In the genomic region with DNA sequence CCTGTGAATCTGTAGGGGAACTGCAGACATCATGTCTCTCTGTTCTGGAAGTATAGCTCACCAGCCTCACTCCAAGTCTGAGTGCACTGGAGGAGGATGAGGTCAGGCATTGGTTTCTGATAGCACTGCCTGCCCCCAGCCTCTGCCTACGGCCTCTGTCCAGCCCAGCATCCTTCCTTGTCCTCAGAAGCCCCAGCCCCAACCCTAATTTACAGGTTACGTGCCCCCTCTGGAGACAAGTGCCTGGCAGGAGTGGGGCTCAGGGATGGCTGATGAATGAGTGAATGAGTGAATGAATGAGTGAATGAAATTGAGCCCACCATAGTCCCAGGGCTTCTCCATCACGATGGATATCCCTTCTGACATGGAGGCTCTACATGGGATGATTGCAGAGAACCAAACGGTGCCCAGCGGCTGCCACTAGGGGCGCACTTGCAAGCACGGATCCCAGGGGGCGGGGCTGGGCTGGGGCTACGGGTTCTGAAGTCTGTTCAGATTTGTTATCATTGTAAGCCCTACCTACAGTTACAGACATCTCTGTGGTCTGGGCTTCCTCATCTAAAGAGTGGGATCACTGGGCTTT, we compare ENCODE assay signal across 9 mouse cellular contexts. TPM values are rescaled to one million over a fixed set of nuclear protein-coding genes. Genes with fewer than 3 reads are reported as not detected.
DNase-seq lines count a peak whose midpoint lies in the region; ATAC-seq and TF ChIP-seq lines count a peak whose summit lies in the region.
"Had no signal": no experiment of that assay in that cellular context is flagged by ENCODE, and none has a peak within 500 bp of the region (broad histone marks: within the 10 kb centered on the region; RNA-seq: fewer than 3 reads in every experiment).

No protein-coding gene starts in this region.

- TF ChIP-seq CTCF in stomach, postnatal 0 days (IDR thresholded peaks at IDR 0.05; ENCODE audit: low read depth), result peak; percentile 80

- no peak overlapping the region for H3K27ac ChIP-seq in heart, embryonic 11.5 days (ENCODE audit: low read depth, low read length)
- no peak overlapping the region for H3K27ac ChIP-seq in forebrain, embryonic 16.5 days (ENCODE audit: low read length)
- H3K27ac ChIP-seq in stomach, postnatal 0 days (replicated peaks), result no peak overlapping the region
- H3K27ac ChIP-seq: limb, embryonic 12.5 days had no signal

- peaks cover 25% of the 10 kb centered on the region for H3K27me3 ChIP-seq in heart, embryonic 11.5 days (ENCODE audit: control insufficient read depth, insufficient read depth, low read length)
- H3K27me3 ChIP-seq in forebrain, embryonic 16.5 days (replicated peaks; ENCODE audit: control insufficient read depth, insufficient read depth, low read length), result peaks cover 2% of the 10 kb centered on the region; the same call in 1 of the 2 replicates
- no peaks in the 10 kb centered on the region for H3K27me3 ChIP-seq in stomach, postnatal 0 days (ENCODE audit: control insufficient read depth, insufficient read depth, low read length)

- 18% methylated on average over 9 of the region's 9 CpGs for WGBS in heart, embryonic 11.5 days (ENCODE audit: insufficient replicate concordance)
- WGBS in forebrain, embryonic 16.5 days, result 31% methylated on average over 9 of the region's 9 CpGs
- 36% methylated on average over 9 of the region's 9 CpGs for WGBS in stomach, postnatal 0 days

- no peak overlapping the region for H3K4me3 ChIP-seq in heart, embryonic 11.5 days (ENCODE audit: low read depth, low read length)
- no peak overlapping the region for H3K4me3 ChIP-seq in forebrain, embryonic 16.5 days (replicated peaks; ENCODE audit: low read length)
- H3K4me3 ChIP-seq in stomach, postnatal 0 days (ENCODE audit: low read depth, low read length), result no peak overlapping the region
- H3K4me3 ChIP-seq: limb, embryonic 12.5 days had no signal

- no peaks in the 10 kb centered on the region for H3K9me3 ChIP-seq in heart, embryonic 11.5 days (replicated peaks; ENCODE audit: control insufficient read depth, low read length)
- H3K9me3 ChIP-seq in forebrain, embryonic 16.5 days (ENCODE audit: control insufficient read depth, low read length), result peaks cover 3% of the 10 kb centered on the region; the same call in 1 of the 2 replicates
- no peaks in the 10 kb centered on the region for H3K9me3 ChIP-seq in stomach, postnatal 0 days (ENCODE audit: control insufficient read depth, low read length)

- no peak for TF ChIP-seq EP300 in stomach, postnatal 0 days (optimal IDR thresholded peaks at IDR 0.05)

- ATAC-seq in heart, embryonic 11.5 days (replicated peaks; ENCODE audit: insufficient number of reproducible peaks, low FRiP score, low TSS enrichment), result no peak
- 0 out of 2 replicates have a peak, but pooled peaks have one; percentile 28 for ATAC-seq in forebrain, embryonic 16.5 days
- peak; percentile 57; the same call in 1 of the 2 replicates for ATAC-seq in megakaryocyte progenitor cell, adult 5-6 weeks (replicated peaks; ENCODE audit: poor library complexity)
- ATAC-seq in stomach, postnatal 0 days (ENCODE audit: low FRiP score, low TSS enrichment), result 0 out of 2 replicates have a peak, but pooled peaks have one; percentile 57

- intact Hi-C loops in heart, postnatal 14 days (cut with DNase I), result no loop called here

- peaks cover 4% of the 10 kb centered on the region; the same call in 1 of the 2 replicates for H3K4me1 ChIP-seq in heart, embryonic 11.5 days (ENCODE audit: control insufficient read depth, insufficient read depth, low read length)
- no peaks in the 10 kb centered on the region for H3K4me1 ChIP-seq in forebrain, embryonic 16.5 days (replicated peaks; ENCODE audit: control insufficient read depth, insufficient read depth, low read length)
- no peaks in the 10 kb centered on the region for H3K4me1 ChIP-seq in stomach, postnatal 0 days (replicated peaks; ENCODE audit: control insufficient read depth, insufficient read depth)

- H3K36me3 ChIP-seq in heart, embryonic 11.5 days (ENCODE audit: control insufficient read depth, insufficient read depth, low read length), result no peaks in the 10 kb centered on the region
- H3K36me3 ChIP-seq in forebrain, embryonic 16.5 days (ENCODE audit: control insufficient read depth, insufficient read depth), result no peaks in the 10 kb centered on the region
- H3K36me3 ChIP-seq in stomach, postnatal 0 days (ENCODE audit: control insufficient read depth, insufficient read depth, low read length), result no peaks in the 10 kb centered on the region
- H3K36me3 ChIP-seq: limb, embryonic 12.5 days had no signal

- DNase-seq in heart, postnatal 14 days, result peak; percentile 33 to 57
- peak; percentile 54 for DNase-seq in A20 (ENCODE audit: low read depth, low spot score)
- DNase-seq in T-cell, adult 2 months (ENCODE audit: low spot score), result peak; percentile 16
- peak; percentile 67 for DNase-seq in stomach, postnatal 0 days (ENCODE audit: low spot score)
- DNase-seq in heart, adult 11 months, result no peak

- no peak overlapping the region for H3K4me2 ChIP-seq in heart, embryonic 11.5 days
- no peak overlapping the region for H3K4me2 ChIP-seq in forebrain, embryonic 16.5 days (ENCODE audit: low read length)
- H3K4me2 ChIP-seq in stomach, postnatal 0 days (replicated peaks; ENCODE audit: low read depth), result no peak overlapping the region
- H3K4me2 ChIP-seq: limb, embryonic 12.5 days had no signal

- H3K9ac ChIP-seq in heart, embryonic 11.5 days (ENCODE audit: low read depth, low read length), result no peak overlapping the region
- no peak overlapping the region for H3K9ac ChIP-seq in forebrain, embryonic 16.5 days (replicated peaks; ENCODE audit: low read depth, low read length)
- no peak overlapping the region for H3K9ac ChIP-seq in stomach, postnatal 0 days (ENCODE audit: low read length)
- H3K9ac ChIP-seq: limb, embryonic 12.5 days had no signal

RNA-seq across cellular contexts. Expression of gene Lmx1b, which starts 49.7 kb away (rescaled TPM):
- under 1 TPM; 0.05 to 0.38 TPM for total RNA-seq in heart, postnatal 14 days (2021)
- 0.03 TPM in 1 of 2 replicates, not detected in the other for polyA plus RNA-seq in heart, embryonic 11.5 days (2014; fragmentation: Nextera tagmentation; extraction: Ambion mirVana)
- polyA plus RNA-seq in forebrain, embryonic 16.5 days (2015; fragmentation: Nextera tagmentation; extraction: Ambion mirVana), result not detected in 2 replicates
- total RNA-seq in megakaryocyte progenitor cell, adult 5-6 weeks (2015), result not detected in 2 replicates
- total RNA-seq in megakaryocyte progenitor cell, adult 5-6 weeks (2017), result not detected in 2 replicates
- 0.07 TPM in 1 of 2 replicates, not detected in the other for polyA plus RNA-seq in stomach, postnatal 0 days (2015; fragmentation: Nextera tagmentation; extraction: Ambion mirVana)
